Mouse (Mus musculus) embryonic facial prominence, embryonic 13.5 days (tissue): ENCODE measurements around the gene Nt5dc3. TPM values are rescaled to one million over a fixed set of nuclear protein-coding genes. Genes with fewer than 3 reads are reported as not detected.

ENCODE experiments used
- ATAC-seq: fragments of 200-750 bp; cut with Nextera tagmentation; 2 replicates; pipeline ENCODE4 v1.8.0; 2017; ENCODE audit warnings: low read depth; ENCODE audit not compliant: insufficient number of reproducible peaks, insufficient read depth, low FRiP score, low TSS enrichment
- H3K27ac ChIP-seq: fragments of 300-500 bp; sonication (generic); 2 replicates; pipeline ENCODE4 v1.5.1; 2015; ENCODE audit warnings: moderate library complexity, mild to moderate bottlenecking, inconsistent platforms
- H3K27me3 ChIP-seq: fragments of 300-500 bp; sonication (generic); 2 replicates; pipeline ENCODE4 v1.6.1; 2015; ENCODE audit warnings: mild to moderate bottlenecking, inconsistent platforms
- H3K36me3 ChIP-seq: fragments of 300-500 bp; sonication (generic); 2 replicates; pipeline ENCODE4 v1.6.1; 2015; ENCODE audit warnings: mild to moderate bottlenecking, inconsistent platforms
- H3K4me1 ChIP-seq: fragments of 300-500 bp; sonication (generic); 2 replicates; pipeline ENCODE4 v1.6.1; 2015; ENCODE audit warnings: inconsistent platforms
- H3K4me2 ChIP-seq: fragments of 300-500 bp; sonication (generic); 2 replicates; pipeline ENCODE4 v1.6.1; 2015; ENCODE audit warnings: moderate library complexity, mild to moderate bottlenecking, inconsistent platforms
- H3K4me3 ChIP-seq: fragments of 300-500 bp; sonication (generic); 2 replicates; pipeline ENCODE4 v1.5.1; 2015; ENCODE audit warnings: mild to moderate bottlenecking, inconsistent platforms
- H3K9ac ChIP-seq: fragments of 300-500 bp; sonication (generic); 2 replicates; pipeline ENCODE4 v1.6.1; 2015; ENCODE audit warnings: mild to moderate bottlenecking, inconsistent platforms
- H3K9me3 ChIP-seq: fragments of 300-500 bp; sonication (generic); 2 replicates; pipeline ENCODE4 v1.6.1; 2016; ENCODE audit warnings: inconsistent platforms
- WGBS: fragments of 180-500 bp; shearing (Covaris S2); methylation state at CpG from one replicate; pipeline ENCODE4 v1.1.7; 2015; ENCODE audit warnings: mixed read lengths; 5-methylcytosine and 5-hydroxymethylcytosine counted together
- polyA plus RNA-seq: library from polyadenylated mRNA; unstranded; fragments of >200 nt; fragmentation: Nextera tagmentation; extraction: Ambion mirVana; gene quantifications from 2 replicates; pipeline ENCODE4 v1.2.1, GENCODE M21; 2015

Gene Nt5dc3
- polyA plus RNA-seq, 1 experiment from 2014 or later = 1.3 TPM

GRCm38 (mm10) chr10:86779816-86780500 is 1.2 kb downstream of the Nt5dc3 start:
- Histone ChIP-seq H3K9ac (peak overlapping the region; percentile 82), H3K27ac (no peak overlapping the region), H3K4me3 (peak overlapping the region; percentile 69), H3K4me1 (peaks cover 18% of the 10 kb centered on the region; the same call in 1 of the 2 replicates), H3K9me3 (no peaks in the 10 kb centered on the region), H3K4me2 (peak overlapping the region; percentile 97), H3K36me3 (no peaks in the 10 kb centered on the region), H3K27me3 (peaks cover 9% of the 10 kb centered on the region; the same call in 1 of the 2 replicates)
- no peak for ATAC-seq
- 17% methylated on average over 12 of the region's 12 CpGs for WGBS

- Histone ChIP-seq H3K27me3 (peaks cover 9% of the 10 kb centered on the region; the same call in 1 of the 2 replicates), H3K36me3 (no peaks in the 10 kb centered on the region), H3K4me2 (0 out of 2 replicates have a peak overlapping the region, but pooled peaks have one; percentile 12), H3K4me3 (no peak overlapping the region), H3K4me1 (peaks cover 18% of the 10 kb centered on the region; the same call in 1 of the 2 replicates), H3K9ac (no peak overlapping the region), H3K9me3 (no peaks in the 10 kb centered on the region), H3K27ac (no peak overlapping the region)
- no peak for ATAC-seq
- 33% methylated on average over 5 of the region's 5 CpGs for WGBS
Measured at GRCm38 (mm10) chr10:86781641-86782040, 2.8 kb downstream of the Nt5dc3 start.

GRCm38 (mm10) chr10:86782656-86783055 is 3.9 kb downstream of the Nt5dc3 start:
- H3K4me1 ChIP-seq = peaks cover 18% of the 10 kb centered on the region
- H3K27me3 ChIP-seq = peaks cover 9% of the 10 kb centered on the region; the same call in 1 of the 2 replicates
- no peaks in the 10 kb centered on the region for H3K9me3 ChIP-seq
- H3K4me2 ChIP-seq = no peak overlapping the region
- 45% methylated on average over 5 of the region's 5 CpGs for WGBS
- no peak overlapping the region for H3K4me3 ChIP-seq
- no peak overlapping the region for H3K27ac ChIP-seq
- H3K36me3 ChIP-seq = no peaks in the 10 kb centered on the region
- 0 out of 2 replicates have a peak overlapping the region, but pooled peaks have one; percentile 21 for H3K9ac ChIP-seq
- ATAC-seq = no peak

- Histone ChIP-seq H3K9ac (no peak overlapping the region), H3K9me3 (no peaks in the 10 kb centered on the region), H3K4me3 (no peak overlapping the region), H3K27me3 (peaks cover 9% of the 10 kb centered on the region; the same call in 1 of the 2 replicates), H3K4me2 (no peak overlapping the region), H3K36me3 (no peaks in the 10 kb centered on the region), H3K27ac (no peak overlapping the region), H3K4me1 (peaks cover 21% of the 10 kb centered on the region)
- ATAC-seq = no peak
- 83% methylated on average over 5 of the region's 5 CpGs for WGBS
Measured at GRCm38 (mm10) chr10:86783561-86783960, 4.8 kb downstream of the Nt5dc3 start.

- H3K27me3 ChIP-seq = peaks cover 9% of the 10 kb centered on the region; the same call in 1 of the 2 replicates
- peaks cover 21% of the 10 kb centered on the region for H3K4me1 ChIP-seq
- ATAC-seq = no peak
- H3K27ac ChIP-seq = no peak overlapping the region
- no peak overlapping the region for H3K9ac ChIP-seq
- no peak overlapping the region for H3K4me2 ChIP-seq
- H3K4me3 ChIP-seq = no peak overlapping the region
- 72% methylated on average over 5 of the region's 5 CpGs for WGBS
- no peaks in the 10 kb centered on the region for H3K9me3 ChIP-seq
- no peaks in the 10 kb centered on the region for H3K36me3 ChIP-seq
Measured at GRCm38 (mm10) chr10:86784126-86784675, 5.4 kb downstream of the Nt5dc3 start.

GRCm38 (mm10) chr10:86785396-86785795 is 6.6 kb downstream of the Nt5dc3 start:
- ATAC-seq = no peak

GRCm38 (mm10) chr10:86786083-86786482 is 7.3 kb downstream of the Nt5dc3 start:
- ATAC-seq = no peak
- H3K36me3 ChIP-seq = no peaks in the 10 kb centered on the region
- H3K4me1 ChIP-seq = peaks cover 15% of the 10 kb centered on the region
- H3K4me2 ChIP-seq = no peak overlapping the region
- H3K9me3 ChIP-seq = no peaks in the 10 kb centered on the region
- WGBS = 94% methylated on average over 5 of the region's 5 CpGs
- H3K9ac ChIP-seq = no peak overlapping the region
- no peaks in the 10 kb centered on the region for H3K27me3 ChIP-seq
- no peak overlapping the region for H3K4me3 ChIP-seq
- H3K27ac ChIP-seq = no peak overlapping the region

More at GRCm38 (mm10) chr10:86785396-86785795, 6.6 kb downstream of the Nt5dc3 start:
- Histone ChIP-seq H3K27me3 (no peaks in the 10 kb centered on the region; the same call in 1 of the 2 replicates), H3K4me2 (no peak overlapping the region), H3K27ac (no peak overlapping the region), H3K4me1 (peaks cover 12% of the 10 kb centered on the region), H3K4me3 (no peak overlapping the region), H3K9ac (no peak overlapping the region), H3K9me3 (no peaks in the 10 kb centered on the region), H3K36me3 (no peaks in the 10 kb centered on the region)
- 79% methylated on average over 2 of the region's 2 CpGs for WGBS

- WGBS = 39% methylated on average over 5 of the region's 5 CpGs
- Histone ChIP-seq H3K4me2 (no peak overlapping the region), H3K4me3 (no peak overlapping the region), H3K27me3 (no peaks in the 10 kb centered on the region), H3K27ac (no peak overlapping the region), H3K9me3 (no peaks in the 10 kb centered on the region), H3K9ac (no peak overlapping the region), H3K36me3 (no peaks in the 10 kb centered on the region), H3K4me1 (peaks cover 18% of the 10 kb centered on the region; the same call in 1 of the 2 replicates)
- no peak for ATAC-seq
Measured at GRCm38 (mm10) chr10:86788193-86788592, 9.4 kb downstream of the Nt5dc3 start.

GRCm38 (mm10) chr10:86789146-86789672 is 10.4 kb downstream of the Nt5dc3 start:
- H3K4me1 ChIP-seq = peaks cover 18% of the 10 kb centered on the region; the same call in 1 of the 2 replicates
- H3K27me3 ChIP-seq = no peaks in the 10 kb centered on the region
- H3K36me3 ChIP-seq = no peaks in the 10 kb centered on the region
- H3K27ac ChIP-seq = no peak overlapping the region
- no peak overlapping the region for H3K9ac ChIP-seq
- 76% methylated on average over 7 of the region's 7 CpGs for WGBS
- ATAC-seq = no peak
- no peak overlapping the region for H3K4me2 ChIP-seq
- no peak overlapping the region for H3K4me3 ChIP-seq
- H3K9me3 ChIP-seq = no peaks in the 10 kb centered on the region

GRCm38 (mm10) chr10:86791507-86792184 is 12.8 kb downstream of the Nt5dc3 start:
- no peaks in the 10 kb centered on the region for H3K36me3 ChIP-seq
- WGBS = 67% methylated on average over 7 of the region's 7 CpGs
- no peak overlapping the region for H3K4me3 ChIP-seq
- H3K27me3 ChIP-seq = no peaks in the 10 kb centered on the region
- H3K27ac ChIP-seq = no peak overlapping the region
- peaks cover 18% of the 10 kb centered on the region; the same call in 1 of the 2 replicates for H3K4me1 ChIP-seq
- no peak overlapping the region for H3K4me2 ChIP-seq
- no peak overlapping the region for H3K9ac ChIP-seq
- H3K9me3 ChIP-seq = no peaks in the 10 kb centered on the region
- no peak for ATAC-seq

- H3K9ac ChIP-seq = no peak overlapping the region
- no peak overlapping the region for H3K27ac ChIP-seq
- H3K4me3 ChIP-seq = no peak overlapping the region
- H3K36me3 ChIP-seq = no peaks in the 10 kb centered on the region
- 67% methylated on average over 2 of the region's 2 CpGs for WGBS
- no peaks in the 10 kb centered on the region for H3K27me3 ChIP-seq
- peaks cover 9% of the 10 kb centered on the region; the same call in 1 of the 2 replicates for H3K4me1 ChIP-seq
- H3K4me2 ChIP-seq = no peak overlapping the region
- no peak for ATAC-seq
- H3K9me3 ChIP-seq = no peaks in the 10 kb centered on the region
Measured at GRCm38 (mm10) chr10:86793509-86793951, 14.7 kb downstream of the Nt5dc3 start.
